Mouse (Mus musculus): ENCODE results near the gene Enc1. TPM values are rescaled to one million over a fixed set of nuclear protein-coding genes. Genes with fewer than 3 reads are reported as not detected.
"Not testable (repeated sequence)": the region's sequence is repeated elsewhere in the genome, so short reads cannot be mapped to it uniquely, and the experiment has no call there.

The Enc1 gene
- polyA plus RNA-seq, 2 experiments from 2014 or later: 2.8 to 3.5 TPM

DNA sequence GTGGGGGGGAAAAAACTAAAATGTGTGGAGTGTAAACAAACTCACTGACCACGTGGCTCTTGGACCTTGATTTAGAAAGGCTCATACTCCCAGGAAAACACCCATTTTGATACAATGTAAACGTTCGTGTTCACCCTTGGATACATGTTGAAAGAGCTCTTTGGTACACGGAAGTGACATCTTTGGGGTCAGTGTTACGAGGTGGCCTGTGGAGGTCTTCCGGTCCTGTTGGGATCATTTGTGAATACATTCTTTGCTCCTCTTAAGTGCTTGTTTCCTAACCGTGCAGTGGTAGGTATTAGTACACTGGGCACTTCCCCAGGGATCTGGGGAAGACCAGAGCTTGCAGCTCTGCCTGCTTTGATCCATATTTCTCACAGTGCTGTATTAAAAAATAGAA, 10.8 kb downstream of the Enc1 start:
- ATAC-seq: no peak

DNA sequence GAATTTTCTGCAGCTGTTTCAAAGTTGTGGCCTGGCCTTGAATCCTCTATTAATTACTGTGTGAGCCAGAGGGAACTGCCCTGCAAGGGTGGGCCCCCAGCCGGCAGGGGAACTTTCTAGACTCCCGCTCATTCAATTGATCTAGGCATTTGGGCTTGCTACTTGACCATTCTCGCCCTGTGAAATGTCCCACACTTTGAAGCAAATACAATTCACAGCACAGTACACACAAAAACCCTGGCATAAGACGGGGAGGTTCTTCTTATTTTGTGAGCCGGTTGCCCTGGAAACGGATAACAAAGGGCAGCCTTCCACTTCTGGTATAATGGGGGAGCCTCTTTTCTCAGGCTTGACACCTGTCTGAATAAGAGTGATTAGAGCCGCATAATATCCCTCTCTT, 11.6 kb downstream of the Enc1 start:
- no peak for ATAC-seq

DNA sequence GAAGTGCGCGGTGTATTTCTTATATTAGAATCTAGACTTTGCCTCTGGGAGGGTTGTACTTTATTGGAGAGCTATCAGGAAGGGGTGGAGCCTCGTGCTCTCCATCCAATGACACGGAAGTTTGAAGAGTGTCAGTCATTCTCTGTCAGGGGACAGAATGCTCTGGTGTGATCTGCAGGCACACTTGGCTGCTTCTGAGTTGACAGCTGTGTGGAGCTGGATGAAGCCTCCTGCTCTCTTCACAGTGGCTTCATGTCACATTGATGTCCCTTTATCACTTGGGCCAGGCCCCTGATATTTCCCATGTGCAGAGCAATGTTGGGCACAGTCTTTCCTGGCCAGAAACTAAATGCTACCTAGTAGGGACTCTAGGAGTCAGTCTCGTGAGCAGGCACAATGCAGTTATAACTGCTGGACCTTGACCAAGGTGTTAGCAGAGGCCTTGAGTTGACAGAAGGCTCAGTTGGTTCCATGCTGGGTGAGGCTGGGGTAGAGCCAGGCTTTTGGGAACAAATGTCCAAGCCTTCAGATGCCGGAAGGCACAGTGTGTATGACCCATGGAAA, 12.6 kb downstream of the Enc1 start:
- no peak for ATAC-seq

DNA sequence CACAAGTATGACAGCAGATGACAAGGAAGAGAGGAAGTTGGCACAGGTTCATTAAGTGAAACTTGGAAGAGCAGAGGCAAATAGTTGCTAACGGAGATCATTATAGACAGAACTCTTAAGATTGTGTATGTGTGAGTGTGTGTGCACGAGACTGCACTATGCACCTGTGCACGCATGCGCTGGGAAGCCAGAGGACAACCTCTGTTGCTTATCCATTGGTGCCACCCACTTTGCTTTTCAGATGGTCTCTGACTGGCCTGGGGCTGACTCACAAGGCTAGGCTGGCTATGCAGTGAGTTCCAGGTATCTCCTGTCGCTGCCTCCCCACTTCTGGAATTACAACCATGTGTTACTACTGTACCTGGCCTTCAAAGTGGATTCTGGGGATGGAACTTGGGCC, 13.1 kb downstream of the Enc1 start:
- no peak for ATAC-seq

DNA sequence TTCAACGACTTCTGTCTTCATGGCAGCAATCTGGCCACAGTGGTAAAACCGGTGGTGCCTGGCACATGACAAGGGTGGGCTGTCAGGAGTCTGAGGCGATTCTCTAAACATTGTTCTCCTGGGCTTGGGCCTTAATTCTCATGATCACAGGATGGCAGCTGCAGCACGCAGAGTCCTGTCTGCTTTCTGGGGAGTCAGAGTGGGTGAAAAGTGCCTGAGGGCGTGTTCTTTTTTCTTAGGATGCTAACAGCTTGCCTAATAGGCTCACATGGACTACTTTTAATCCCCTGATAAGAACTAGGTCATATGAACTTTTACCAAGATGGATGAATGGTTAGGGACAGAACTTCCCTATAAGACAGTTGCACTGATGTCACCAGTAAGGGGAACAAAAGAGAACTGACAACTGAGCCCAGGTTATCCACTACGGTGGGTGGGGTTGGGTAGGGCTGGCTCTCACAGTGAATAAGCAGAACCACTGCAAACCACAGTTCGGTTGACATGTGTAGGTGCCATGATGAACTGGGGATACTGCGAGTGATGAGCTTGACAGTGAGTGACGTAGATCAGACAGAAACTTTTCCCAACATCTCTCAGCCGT, 13.8 kb downstream of the Enc1 start:
- no peak for ATAC-seq

DNA sequence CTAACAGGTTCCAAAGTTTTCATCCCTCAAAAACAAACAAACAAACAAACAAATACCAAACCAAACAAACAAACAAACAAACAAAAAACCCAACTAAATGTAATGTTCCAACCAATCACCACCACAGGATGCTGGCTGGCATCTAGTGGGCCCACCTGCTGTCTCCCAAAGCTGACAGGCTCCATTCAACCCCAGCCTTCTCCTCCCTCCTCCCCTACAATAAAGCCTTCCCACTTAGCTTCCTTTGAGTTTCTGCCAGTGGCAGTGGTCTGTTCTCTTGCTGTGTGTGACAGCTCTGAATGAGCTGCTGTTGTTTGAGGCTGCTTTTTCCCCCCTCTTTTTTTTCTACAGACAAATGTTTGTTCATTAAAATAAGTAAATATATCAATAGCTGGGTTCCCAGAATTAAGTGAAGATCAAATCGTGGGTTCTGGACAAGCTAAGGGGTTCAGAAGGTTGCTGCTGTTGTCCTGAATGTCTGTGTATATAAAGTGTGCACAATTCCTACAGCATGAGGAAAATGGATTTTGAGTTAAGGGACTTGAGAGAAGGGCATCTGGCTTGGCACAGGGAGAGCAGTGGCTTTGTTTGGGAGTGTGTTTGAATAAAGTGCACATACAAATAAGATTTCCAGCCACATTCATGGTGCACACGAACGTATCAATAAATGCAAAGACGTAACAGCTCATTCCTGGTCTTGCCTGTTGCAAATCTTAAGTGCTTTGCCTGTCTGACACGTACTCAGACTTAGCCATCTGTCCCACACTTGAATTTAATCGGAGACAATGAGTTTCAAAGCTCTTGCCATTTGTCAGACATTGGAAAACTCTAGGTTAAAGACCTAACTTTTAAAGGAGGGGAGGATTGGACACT, 15.3 kb downstream of the Enc1 start:
- ATAC-seq: no peak

DNA sequence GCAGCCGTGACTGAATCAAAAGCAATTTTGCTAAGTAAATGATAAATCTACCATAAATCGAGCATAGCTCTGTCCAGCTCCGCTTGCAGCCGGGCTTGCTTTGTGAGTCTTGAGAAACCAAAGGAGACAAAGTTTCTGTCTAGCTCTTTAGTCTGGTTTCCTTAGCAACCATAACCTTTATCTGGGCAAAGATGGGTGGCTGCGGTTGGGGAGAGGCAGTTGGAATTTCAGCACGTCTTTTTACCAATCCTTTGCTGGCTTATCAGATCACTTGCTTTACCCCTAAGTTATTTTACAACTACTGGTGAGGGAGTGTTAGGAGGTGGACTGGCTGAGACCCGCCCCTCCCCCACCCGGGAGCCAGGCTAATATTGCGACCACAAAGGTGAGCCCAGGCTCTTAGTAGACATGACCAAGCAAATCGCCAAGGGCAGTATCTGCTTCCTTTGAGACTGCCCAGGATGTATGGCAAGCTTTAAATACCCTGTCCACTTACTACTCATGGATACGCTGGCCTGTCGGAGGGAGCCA, 16.0 kb downstream of the Enc1 start:
- ATAC-seq: no peak

DNA sequence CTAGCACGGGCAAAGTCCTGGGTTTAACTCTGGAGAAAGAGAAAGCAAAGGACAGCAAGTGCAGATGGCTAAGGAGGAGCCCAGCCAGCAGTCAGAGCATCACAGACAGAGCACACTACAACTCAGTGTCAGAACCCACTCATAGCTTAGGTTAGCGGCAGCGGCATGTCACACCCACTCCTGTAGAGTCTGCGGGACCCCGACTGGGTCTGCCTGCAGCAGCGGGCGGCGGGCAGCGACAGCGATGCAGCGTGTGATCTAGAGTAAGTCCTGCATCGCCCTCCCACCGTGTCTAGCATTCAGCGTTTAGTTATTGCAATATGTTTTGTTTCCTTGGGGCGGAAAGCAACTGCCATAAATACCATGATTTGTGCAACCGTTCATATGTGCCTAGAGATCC, 18.4 kb downstream of the Enc1 start:
- ATAC-seq: no peak

DNA sequence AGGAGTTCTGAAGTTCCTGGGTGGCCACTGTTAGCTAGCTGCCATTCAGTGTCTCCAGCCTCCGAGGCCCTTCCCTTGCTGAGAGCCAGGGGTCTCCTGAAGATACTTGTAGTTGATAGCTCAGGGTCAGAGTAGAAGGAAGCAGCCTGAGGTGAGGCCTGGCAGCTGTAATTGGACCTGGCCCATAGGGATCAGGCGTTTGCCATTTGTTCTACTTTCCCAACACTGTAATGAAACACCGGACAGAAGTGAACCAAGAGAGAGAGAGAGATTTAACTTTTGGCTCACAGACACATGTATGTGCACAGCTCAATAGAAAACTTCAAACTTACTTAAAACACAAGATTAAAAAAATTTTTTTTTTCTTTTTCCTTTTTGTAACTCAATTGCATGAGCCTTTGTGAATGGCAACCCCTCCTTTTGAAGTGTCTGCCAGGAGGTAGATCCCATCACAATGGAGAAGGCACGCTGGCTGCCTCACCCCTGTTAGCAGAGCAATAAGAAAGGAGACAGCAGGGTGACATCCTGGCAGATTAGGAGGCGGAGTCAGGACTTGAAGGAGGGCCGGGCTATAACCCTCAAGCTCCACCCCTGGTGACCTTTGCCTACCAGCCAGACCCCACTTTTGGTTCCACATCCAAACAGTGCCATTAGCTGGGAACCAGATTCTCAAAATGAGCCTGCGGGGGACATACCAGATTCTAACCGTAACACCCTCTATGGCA, 19.7 kb downstream of the Enc1 start:
- no peak for ATAC-seq

DNA sequence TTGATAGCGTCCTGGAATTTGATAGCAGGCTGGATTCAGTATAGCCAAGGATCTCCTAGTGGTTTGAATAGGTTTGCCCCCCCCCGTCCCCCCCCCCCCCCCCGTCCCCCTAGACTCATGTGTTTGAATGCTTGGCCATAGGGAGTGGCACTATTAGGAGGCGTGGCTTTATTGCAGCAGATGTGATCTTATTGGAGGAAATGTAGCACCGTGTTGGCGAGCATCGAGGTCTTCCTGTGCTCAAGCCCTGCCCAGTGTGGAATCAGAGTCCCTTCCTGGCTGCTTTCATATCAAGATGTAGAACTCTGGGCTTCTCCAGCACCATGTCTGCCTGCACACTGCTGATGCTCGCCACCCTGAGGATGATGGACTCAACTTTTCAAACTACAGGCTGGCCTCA, 20.6 kb downstream of the Enc1 start:
- ATAC-seq: no peak

DNA sequence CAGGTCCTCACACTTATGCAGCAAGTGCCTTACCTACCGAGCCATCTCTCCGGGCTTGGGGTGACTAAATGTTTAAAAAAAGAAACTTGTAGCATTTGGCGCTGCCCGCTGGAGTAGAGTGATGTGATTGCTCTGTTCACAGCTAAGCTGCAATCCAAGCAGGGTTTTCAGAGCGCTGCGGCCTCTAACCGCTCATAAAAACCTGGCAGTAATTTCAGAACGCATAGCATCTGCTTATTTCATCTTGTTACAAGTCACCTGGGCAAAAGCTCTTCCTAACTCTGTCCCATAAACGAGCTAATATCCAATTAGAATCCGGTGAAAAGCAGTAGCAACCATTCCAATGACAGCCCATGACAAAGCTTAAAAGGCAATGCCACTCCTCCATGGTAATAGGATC, 21.8 kb downstream of the Enc1 start:
- ATAC-seq: no peak

DNA sequence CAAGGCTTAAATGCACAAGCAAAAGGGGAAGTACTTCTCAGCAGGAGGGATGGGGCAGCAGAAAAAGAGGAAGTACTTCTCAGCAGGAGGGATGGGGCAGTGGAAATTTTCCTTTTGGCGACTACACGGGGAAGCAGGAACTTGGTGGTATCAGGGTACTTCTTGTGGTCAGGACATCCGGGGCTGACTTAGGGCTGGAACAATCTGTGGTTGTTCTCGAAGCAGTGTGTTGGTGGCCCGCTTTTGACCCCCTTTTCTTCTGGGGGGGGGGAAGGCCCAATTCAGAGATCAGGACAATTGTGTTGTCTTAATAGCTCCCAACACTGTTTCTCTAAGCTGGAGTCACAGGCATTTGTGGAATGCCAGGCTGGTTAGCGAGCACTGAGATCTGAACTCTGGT, 24.6 kb downstream of the Enc1 start:
- ATAC-seq: not testable (repeated sequence)

DNA sequence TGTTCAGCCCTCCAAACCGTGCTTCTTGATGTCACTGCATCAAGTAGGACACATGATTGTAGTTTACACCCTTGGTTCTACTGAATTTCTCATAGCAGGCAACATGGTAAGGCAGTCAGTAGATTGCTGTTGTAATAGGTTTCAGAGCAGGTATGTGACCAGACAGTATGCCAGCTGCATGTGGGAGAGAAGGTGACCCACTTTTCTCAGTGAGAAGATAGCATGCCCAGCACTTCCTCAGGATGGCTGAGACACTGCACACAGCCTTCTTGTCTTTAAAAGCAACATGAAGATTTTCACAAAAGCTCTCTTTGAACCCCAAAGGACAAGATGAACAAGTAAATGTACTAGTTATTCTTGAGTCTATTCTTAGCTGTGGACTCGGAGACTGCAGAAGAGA, 29.8 kb downstream of the Enc1 start:
- no peak for ATAC-seq

DNA sequence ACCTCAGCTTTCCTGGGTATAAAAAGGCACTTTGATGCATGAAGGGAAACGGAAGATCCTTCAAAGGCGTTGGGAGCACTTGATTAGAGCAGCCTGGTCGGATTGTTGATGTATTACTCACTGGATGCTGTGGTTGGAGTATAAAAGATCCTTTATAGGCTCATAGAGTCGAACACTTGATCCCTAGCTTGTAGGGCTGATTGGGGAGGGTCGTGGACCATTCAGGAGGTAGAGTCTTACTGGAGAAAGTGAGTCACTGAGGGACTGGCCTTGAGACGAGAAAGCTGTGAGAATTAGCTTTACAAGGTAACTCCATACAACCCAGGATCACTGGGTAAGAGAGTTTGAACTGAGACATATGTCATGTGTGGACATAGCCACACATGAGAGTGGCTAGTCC, 30.7 kb downstream of the Enc1 start:
- ATAC-seq: no peak

DNA sequence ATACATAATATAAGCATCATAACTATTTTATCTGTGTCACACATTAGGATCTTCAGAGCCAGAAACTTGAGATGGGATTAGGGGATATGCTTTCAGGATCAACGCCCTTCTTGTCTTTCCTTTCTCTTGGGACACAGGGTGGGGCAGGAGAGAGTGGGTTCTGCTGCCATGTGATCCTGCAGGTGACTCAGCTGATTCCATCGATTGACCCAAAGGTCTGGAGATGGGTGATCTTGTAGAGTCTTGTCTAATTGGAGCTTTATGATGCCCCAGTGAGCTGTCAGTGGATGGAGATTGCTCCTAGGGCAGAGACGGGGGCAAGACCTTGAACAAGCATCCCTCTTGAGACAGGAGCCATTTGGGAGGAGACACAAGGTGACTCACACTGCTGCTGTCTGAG, 33.9 kb downstream of the Enc1 start:
- ATAC-seq: no peak

DNA sequence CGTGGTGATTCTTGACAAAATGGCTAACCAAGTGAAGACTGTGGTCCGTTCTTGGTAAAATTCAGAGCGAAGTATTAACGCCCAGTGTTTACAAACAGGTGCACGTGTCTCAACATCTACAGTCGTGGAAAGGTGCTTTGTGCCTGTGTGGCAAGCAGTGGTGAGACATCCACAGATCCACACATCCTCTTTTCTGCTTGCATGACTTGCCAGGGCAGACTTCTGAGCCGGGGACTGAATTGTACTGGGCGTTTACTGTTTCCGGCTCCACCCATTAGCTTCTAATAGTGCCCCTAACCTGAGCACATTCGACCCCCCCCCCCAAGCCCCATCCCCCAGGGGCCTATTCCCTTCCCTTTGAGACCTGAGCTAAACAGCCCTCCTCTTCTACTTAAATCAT, 34.6 kb downstream of the Enc1 start:
- no peak for ATAC-seq

DNA sequence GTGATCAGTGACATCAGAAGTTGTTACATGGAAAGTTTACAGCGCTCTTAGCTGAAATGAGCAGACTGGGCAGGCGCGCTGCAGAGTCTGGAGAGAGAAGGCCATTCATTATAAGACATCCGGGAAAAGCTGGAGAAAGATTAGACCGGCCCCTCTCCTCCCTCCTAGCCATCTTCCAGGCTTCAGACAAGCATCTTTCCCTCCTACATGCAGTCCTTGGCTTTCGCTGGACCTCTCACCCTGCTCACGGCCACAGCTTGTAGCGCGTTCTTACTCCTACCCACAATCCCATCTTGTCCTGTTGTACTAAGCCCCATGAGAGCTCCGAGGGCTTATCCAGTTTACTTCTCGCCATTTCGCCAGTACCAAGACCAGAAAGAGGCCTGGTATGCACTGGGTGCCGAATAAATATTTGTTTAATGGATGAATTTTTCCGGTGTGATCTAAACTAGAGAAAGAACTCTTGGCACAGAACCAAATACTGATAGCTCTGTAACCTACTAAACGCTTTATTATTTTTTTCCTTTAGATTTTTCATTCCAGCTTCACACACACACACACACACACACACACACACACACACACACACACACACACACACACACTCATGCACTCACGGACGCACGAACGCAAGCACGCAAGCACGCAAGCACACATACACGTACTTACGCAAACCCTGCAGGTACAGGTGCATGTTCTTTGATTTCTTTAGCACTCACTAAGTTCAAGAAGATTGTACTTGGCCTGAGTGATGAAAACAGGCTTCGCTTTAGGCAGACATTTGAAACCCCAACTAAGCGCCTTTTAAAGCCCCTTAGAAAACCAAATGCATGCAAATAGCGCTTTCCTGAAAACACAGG, 41.4 kb downstream of the Enc1 start:
- ATAC-seq: no peak

DNA sequence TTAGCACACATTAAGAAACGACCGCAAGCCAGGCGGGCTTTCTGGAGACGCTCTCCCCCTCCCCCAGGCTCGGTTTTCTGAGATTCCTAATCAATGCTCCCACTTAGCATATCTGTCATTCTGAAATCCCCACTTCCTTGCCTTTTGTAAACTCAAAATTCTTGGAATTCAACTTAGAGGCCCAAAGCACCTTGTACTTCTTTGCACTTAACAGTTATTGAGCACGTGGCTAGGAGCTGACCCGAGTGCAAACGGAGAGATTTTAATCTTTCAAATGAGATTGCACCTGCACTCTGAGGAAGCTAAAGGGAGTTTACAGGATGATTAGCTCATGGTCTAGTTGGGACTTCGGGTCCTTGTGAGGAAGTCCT, 42.0 kb downstream of the Enc1 start:
- ATAC-seq: no peak

DNA sequence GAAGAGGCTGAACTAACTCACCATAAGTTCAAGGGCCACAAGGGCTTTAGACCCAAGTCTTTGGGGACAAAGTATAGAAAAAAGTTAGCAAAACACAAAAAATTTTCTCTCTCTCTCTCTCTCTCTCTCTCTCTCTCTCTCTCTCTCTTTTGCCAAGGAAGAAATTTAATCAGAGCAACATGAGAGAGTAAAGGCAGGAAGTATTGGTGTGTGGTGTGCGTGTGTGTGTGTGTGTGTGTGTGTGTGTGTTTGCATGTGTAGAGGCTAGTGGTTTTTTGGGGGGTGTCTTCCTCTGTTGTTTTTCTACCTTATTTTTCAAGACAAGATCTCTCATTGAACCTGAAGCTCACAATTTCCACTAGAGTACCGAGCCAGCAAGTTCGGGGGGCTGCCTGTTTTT, 46.1 kb downstream of the Enc1 start:
- ATAC-seq: no peak

DNA sequence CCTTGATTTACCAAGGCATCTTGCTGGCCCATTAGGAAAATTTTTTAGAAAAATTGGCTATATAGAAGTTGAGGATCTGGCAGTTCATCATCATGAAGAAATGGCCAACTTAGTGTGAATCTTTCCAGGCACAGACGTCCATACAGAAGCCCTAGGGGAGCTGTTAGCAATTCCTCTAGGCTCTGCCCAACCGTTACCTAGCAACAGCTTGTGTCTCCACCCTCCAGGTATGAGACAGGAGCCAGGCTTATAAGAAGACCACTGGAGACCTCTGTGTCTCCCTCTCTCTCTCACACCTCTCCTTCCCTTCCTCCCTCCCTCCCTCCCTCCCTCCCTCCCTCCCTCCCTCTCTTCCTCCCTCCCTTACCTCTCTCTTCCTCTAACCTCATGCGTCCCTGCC, 49.8 kb downstream of the Enc1 start:
- ATAC-seq: no peak

DNA sequence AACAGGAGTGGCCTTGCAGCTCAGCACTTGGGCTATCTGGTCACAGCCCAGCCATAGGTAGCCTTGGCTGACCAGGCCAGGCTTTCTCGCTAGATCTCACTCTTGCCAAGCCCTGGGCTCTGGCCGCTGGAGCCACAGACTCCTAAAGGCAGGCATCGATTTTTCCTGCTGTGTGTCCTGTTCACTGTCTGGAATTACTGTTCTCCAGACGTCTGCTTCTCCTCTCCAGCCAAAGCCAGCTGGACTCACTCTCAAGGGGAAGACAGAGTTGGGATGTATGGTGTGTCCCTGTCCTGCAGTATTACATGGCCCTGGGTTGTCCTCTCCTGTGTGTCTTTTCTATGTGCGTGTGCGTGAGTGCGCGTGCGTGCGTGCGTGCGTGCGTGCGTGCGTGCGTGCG, 50.4 kb downstream of the Enc1 start:
- ATAC-seq: no peak

DNA sequence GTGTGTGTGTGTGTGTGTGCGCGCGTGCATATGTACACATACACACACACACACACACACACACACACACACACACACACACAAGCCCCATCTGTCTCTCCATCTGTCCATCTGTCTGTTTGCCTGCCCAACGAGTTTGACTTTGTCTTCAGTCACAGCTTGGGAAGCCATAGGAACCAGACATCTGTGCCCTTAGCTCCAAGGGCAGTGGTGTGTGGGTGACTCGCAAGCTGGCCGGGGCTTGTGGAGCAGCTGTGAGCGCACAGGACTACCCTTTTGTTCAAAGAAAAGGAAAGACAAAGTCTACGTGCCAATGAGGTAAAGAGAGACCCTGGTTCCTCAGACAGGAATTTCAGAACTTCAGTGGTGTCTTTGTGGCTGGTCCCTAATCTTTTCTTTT, 51.1 kb downstream of the Enc1 start:
- ATAC-seq: no peak
